Mouse (Mus musculus) spleen, adult 2 months (tissue): ENCODE data around the gene Ankrd34a.

Experiments used
- CTCF ChIP-seq: fragments of 200-500 bp; IDR thresholded peaks from 2 replicates; pipeline ENCODE4 v1.5.1; 2011; ENCODE audit warnings: mild to moderate bottlenecking, inconsistent platforms; ENCODE audit not compliant: insufficient read depth, insufficient read length, insufficient replicate concordance; ENCODE audit errors: extremely low read depth
- POLR2A ChIP-seq: fragments of 200-500 bp; IDR thresholded peaks from 2 replicates; pipeline ENCODE4 v1.6.1; 2011; ENCODE audit warnings: low read depth, low read length, inconsistent platforms

GRCm38 (mm10) chr3:96603311-96603710, 6.9 kb downstream of the Ankrd34a start:
- TF ChIP-seq CTCF (no peak), POLR2A (no peak)
